Mouse (Mus musculus): Measurements from ENCODE around the gene Clcn7. TPM values are rescaled to one million over a fixed set of nuclear protein-coding genes. Genes with fewer than 3 reads are reported as not detected.

The Clcn7 gene
- total RNA-seq, 2 experiments from 2014 or later: 16.2 to 19.2 TPM

DNA sequence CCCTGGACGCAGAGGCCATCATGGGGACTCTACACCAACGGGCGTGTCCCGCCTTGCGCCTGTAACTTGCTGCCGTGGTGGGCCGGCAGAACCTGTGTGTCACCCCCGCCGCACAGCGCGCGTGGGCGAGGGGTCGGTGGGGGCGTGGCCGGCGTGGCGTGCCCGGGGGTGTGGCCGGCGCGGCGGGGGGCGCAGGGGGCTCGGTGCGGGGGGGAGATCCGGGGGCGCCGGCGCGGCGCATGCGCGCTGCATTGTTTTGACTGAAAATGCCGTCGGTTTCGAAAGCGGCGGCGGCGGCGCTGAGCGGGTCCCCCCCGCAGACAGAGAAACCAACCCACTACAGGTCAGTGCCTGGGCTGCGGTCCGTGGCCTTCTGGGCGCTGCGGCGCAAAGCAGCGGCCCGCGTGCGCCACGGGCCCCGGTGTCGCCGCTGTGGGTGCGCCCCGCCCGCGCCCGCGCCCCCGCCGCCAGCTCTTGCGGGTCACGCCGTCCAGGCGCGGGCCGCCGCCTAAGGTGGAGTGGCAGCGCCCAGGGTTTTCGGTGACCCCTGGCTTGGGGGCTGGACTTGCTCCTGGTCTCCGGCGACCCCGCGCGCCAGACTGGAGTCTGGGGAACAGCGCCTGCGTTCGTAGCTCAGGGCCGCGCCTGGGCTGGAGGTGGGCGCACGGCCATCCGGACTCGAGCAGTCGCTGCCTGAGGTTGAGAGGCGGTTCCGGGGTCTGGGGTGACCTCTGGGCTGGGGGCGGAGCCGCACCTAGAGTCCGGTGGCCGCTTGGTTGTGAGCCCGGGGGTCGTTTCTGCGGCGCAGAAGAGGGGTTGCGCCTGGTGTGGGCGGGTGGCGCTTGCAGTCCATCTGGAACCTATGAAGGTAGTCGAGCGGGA lies 55.2 kb downstream of the Clcn7 start, which contains the start of gene Unkl:
TSS of gene Unkl (plus strand) at position 248 of the 882 bp plus-strand sequence.
- intact Hi-C loops (cut with DNase I): loop anchor here (5.0 kb wide), 1 partner anchor 84 kb away; the partner anchor contains the start of gene Ube2i
- no peak for TF ChIP-seq CTCF (IDR thresholded peaks at IDR 0.05)
- Histone ChIP-seq H3K4me3 (peak within 1 kb of the TSS; percentile 90), H3K27ac (peak within 1 kb of the TSS; percentile 95)
- peak; percentile 83 for DNase-seq

DNA sequence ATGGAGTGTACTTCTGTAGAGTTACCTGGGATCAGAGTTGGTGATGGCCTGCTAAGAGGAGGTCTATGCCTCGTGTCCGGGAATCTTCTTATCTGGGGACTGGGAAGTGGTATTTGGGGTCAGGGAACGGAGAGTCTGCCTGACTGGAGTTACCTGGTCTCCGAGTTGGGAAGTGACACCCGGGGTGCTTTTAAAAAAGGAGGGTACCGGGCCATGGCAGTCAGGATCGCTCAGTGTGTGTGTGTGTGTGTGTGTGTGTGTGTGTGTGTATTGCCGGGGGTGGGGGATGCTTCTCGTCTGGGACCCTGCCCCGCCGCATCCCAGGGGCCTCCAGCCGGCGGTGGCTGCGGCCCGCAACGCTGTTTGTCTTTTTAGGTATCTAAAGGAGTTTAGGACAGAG lies 55.9 kb downstream of the Clcn7 start:
- peak overlapping the region; percentile 90 for H3K4me3 ChIP-seq
- intact Hi-C loops (cut with DNase I): loop anchor here (5.0 kb wide), 1 partner anchor 83 kb away; the partner anchor contains the start of gene Ube2i
- peak overlapping the region; percentile 95 for H3K27ac ChIP-seq
- TF ChIP-seq CTCF (IDR thresholded peaks at IDR 0.05): no peak
- DNase-seq: no peak

DNA sequence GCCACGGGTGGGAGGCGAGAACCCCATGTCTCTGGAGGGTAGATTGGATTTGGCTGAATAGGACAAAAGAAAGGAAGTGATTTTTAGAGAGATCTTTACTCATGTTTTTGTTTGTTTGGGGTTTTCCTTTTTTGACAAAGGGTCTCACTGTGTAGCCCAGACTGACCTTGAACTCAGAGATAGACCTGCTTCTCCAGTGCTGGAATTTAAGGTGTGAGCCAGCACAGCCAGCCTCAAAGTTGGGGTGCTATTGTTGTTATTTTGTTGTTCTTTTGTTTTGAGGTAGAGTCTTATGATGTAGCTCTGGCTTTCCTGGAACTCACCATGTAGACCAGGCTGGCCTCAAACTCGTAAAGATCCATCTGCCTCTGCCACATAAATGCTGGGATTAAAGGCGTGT lies 69.2 kb downstream of the Clcn7 start:
- no peak for DNase-seq
- no peak for TF ChIP-seq CTCF (IDR thresholded peaks at IDR 0.05)
- intact Hi-C loops (cut with DNase I): no loop called here
- no peak overlapping the region for H3K27ac ChIP-seq
- H3K4me3 ChIP-seq: no peak overlapping the region

DNA sequence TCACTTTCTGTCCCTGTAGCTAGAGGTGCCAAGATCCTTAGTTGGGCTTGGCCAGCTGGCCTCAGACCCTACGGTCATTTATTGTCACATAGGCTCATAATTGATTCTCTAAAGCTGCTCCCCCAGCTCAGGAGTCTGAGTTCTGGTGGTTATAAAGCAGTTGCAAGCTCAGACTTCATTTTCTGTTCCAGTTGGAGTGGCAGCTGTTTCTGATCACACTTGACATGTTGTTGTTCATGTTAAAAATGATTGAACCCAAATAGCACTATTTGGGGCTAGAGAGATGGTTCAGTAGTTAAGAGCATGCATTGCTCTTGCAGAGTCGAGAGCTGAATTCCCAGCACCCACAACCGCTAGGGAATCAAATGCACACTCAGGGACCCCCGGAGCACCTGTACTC lies 76.8 kb downstream of the Clcn7 start:
- intact Hi-C loops (cut with DNase I): no loop called here
- Histone ChIP-seq H3K27ac (peak overlapping the region; percentile 86), H3K4me3 (no peak overlapping the region)
- DNase-seq: no peak
- TF ChIP-seq CTCF (IDR thresholded peaks at IDR 0.05): no peak

DNA sequence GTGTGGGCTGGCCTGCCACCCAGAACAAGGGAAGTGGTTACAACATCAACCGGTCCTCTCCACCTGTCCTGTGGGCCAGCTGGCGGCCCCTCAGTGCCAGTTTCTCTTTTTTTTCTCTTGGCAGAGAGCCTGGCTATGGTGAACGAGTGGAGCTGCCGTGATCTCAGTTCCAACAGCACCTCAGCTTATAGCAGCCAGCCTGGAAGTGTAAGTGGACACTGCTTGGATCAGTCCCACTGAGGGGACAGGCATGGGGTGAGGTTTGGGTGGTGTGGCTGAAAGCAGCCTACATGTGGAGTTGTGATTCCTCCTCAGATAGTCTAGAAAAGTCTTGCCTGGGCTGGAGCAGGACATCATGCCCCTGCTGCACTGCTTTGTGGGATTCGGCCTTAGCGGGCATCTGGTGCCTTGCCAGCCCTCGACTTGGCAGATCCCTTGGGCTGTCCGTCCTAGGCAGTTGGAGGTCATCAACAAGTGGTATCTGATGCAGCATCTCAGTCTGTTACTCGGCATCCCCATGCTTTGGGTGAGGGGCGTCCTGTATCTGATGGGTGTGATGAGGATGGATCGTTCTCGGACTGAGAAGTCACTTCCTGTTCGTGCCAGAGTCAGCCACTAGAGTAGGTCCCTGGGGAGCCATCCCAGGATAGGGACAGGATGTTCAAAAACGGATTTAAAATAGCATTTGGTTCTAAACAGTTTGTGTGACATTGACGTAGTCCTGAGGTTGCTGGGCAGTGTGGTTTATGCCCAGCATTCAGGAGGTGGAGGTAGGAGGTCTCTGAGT lies 77.7 kb downstream of the Clcn7 start:
- Histone ChIP-seq H3K4me3 (peak overlapping the region; percentile 25), H3K27ac (peak overlapping the region; percentile 86)
- peak; percentile 74 for DNase-seq
- TF ChIP-seq CTCF (IDR thresholded peaks at IDR 0.05): no peak
- intact Hi-C loops (cut with DNase I): no loop called here

DNA sequence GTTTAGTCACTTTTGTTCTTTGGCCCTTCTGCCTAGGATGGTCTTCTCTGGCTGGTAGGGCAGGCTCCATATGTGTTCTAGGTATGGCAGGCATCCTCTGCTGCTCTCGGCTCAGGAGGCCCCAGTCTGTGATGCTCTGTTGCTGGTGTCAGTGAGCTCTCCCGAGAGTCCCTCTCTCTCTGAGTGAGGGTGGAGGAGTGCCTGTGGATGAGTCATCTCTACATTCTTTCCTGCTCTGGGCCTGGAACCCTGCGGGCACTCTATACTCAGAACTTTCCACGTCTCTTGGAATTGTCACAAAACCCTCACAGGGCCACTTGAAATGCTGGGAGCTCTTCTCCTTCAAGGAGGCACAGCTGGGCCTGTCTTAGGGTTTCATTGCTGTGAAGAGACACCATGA lies 78.5 kb downstream of the Clcn7 start:
- intact Hi-C loops (cut with DNase I): no loop called here
- peak overlapping the region; percentile 86 for H3K27ac ChIP-seq
- no peak for DNase-seq
- no peak overlapping the region for H3K4me3 ChIP-seq
- TF ChIP-seq CTCF (IDR thresholded peaks at IDR 0.05): no peak

Other genes starting within 250 kb of the Clcn7 start
- gene Nubp2, start 247.0 kb upstream of the Clcn7 start, total RNA-seq (2021): 10 to 100 TPM; 10.5 to 11.3 TPM
- gene Spsb3, start 246.7 kb upstream of the Clcn7 start, total RNA-seq (2021): 10 to 100 TPM; 30.4 to 37.7 TPM
- 10 to 100 TPM in 1 of 2 experiments, 1 to 10 TPM in 1; 9.3 to 10.9 TPM for gene Eme2, start 238.3 kb upstream of the Clcn7 start, total RNA-seq (2021)
- 10 to 100 TPM; 75.8 to 95.7 TPM for gene Mrps34, start 238.3 kb upstream of the Clcn7 start, total RNA-seq (2021)
- gene Nme3, start 236.9 kb upstream of the Clcn7 start, total RNA-seq (2021): 10 to 100 TPM; 10.2 to 13.1 TPM
- gene Mapk8ip3, start 196.4 kb upstream of the Clcn7 start, total RNA-seq (2021): 10 to 100 TPM; 19.3 to 21.8 TPM
- gene Jpt2, start 172.7 kb upstream of the Clcn7 start, total RNA-seq (2021): 1 to 10 TPM; 5.3 to 6.8 TPM
- gene Cramp1l, start 117.6 kb upstream of the Clcn7 start, total RNA-seq (2021): 1 to 10 TPM; 6.3 to 7.1 TPM
- 1 to 10 TPM; 2.8 to 2.9 TPM for gene Ift140, start 117.3 kb upstream of the Clcn7 start, total RNA-seq (2021)
- gene Tmem204, start 49.8 kb upstream of the Clcn7 start, total RNA-seq (2021): 10 to 100 TPM in 1 of 2 experiments, 1 to 10 TPM in 1; 8.3 to 21.5 TPM
- gene Telo2, start 17.4 kb upstream of the Clcn7 start, total RNA-seq (2021): 10 to 100 TPM in 1 of 2 experiments, 1 to 10 TPM in 1; 4.5 to 11.4 TPM
- gene Ptx4, start 12.6 kb upstream of the Clcn7 start, total RNA-seq (2021): 1 to 10 TPM; 2.2 to 6.1 TPM
- not detected for gene Ccdc154, start 29.1 kb downstream of the Clcn7 start, total RNA-seq (2021)
- not detected for gene Gm38655, start 42.1 kb downstream of the Clcn7 start, total RNA-seq (2021)
- gene BC003965, start 51.2 kb downstream of the Clcn7 start, total RNA-seq (2021): 10 to 100 TPM; 11.4 to 18.3 TPM
- 1 to 10 TPM; 5.5 to 5.7 TPM for gene Unkl, start 55.0 kb downstream of the Clcn7 start, total RNA-seq (2021)
- gene Gnptg, start 106.7 kb downstream of the Clcn7 start, total RNA-seq (2021): 10 to 100 TPM; 14.9 to 16.5 TPM
- gene Tsr3, start 106.8 kb downstream of the Clcn7 start, total RNA-seq (2021): 10 to 100 TPM; 16.3 to 17.5 TPM
- gene Baiap3, start 123.0 kb downstream of the Clcn7 start, total RNA-seq (2021): under 1 TPM in 1 of 2 experiments, not detected in 1; 0.08 TPM
- 10 to 100 TPM; 59.4 to 68.5 TPM for gene Ube2i, start 141.2 kb downstream of the Clcn7 start, total RNA-seq (2021)
- under 1 TPM; 0.20 to 0.70 TPM for gene Prss34, start 165.0 kb downstream of the Clcn7 start, total RNA-seq (2021)
- not detected for gene Prss28, start 175.3 kb downstream of the Clcn7 start, total RNA-seq (2021)
- gene Prss29, start 185.3 kb downstream of the Clcn7 start, total RNA-seq (2021): not detected
- gene Tpsab1, start 212.2 kb downstream of the Clcn7 start, total RNA-seq (2021): 1 to 10 TPM; 1.0 to 2.2 TPM
- 1 to 10 TPM; 1.9 to 4.7 TPM for gene Tpsb2, start 232.9 kb downstream of the Clcn7 start, total RNA-seq (2021)
- gene Tpsg1, start 235.9 kb downstream of the Clcn7 start, total RNA-seq (2021): under 1 TPM in 1 of 2 experiments, not detected in 1; 0.48 TPM